Mouse (Mus musculus): ENCODE results near the gene Tbc1d12.
"Not testable (repeated sequence)": the region's sequence is repeated elsewhere in the genome, so short reads cannot be mapped to it uniquely, and the experiment has no call there.

Tbc1d12 gene

GRCm38 (mm10) chr19:38836438-38837170, at the start of gene Tbc1d12:
TSS of gene Tbc1d12 (plus strand) at chr19:38836579.
- DNase-seq (ENCODE audit: low spot score), result peak; percentile 83

GRCm38 (mm10) chr19:38787756-38788155, 48.6 kb upstream of the Tbc1d12 start:
- DNase-seq (ENCODE audit: low spot score), result no peak

GRCm38 (mm10) chr19:38793563-38794045, 42.8 kb upstream of the Tbc1d12 start:
- no peak for DNase-seq (ENCODE audit: low spot score)

DNA sequence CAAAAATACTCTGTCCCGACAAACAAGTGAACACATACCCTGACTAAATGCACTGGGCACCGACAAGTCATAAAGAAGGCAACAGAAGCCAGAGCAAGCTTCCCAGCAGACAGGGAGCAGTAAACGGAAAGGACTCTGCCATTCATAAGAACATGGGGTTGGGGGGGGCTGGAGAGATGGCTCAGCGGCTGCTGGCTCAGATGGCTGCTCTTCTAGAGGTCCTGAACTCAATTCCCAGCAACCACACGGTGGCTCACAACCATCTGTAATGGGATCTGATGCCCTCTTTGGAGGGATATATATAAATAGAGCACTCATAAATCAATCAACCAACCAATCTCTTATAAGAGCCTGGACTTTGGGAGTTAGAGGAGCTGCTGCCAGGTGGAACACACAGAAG, 39.8 kb upstream of the Tbc1d12 start:
- DNase-seq (ENCODE audit: low spot score), result no peak

GRCm38 (mm10) chr19:38798291-38798690, 38.1 kb upstream of the Tbc1d12 start:
- DNase-seq (ENCODE audit: low spot score), result no peak

DNA sequence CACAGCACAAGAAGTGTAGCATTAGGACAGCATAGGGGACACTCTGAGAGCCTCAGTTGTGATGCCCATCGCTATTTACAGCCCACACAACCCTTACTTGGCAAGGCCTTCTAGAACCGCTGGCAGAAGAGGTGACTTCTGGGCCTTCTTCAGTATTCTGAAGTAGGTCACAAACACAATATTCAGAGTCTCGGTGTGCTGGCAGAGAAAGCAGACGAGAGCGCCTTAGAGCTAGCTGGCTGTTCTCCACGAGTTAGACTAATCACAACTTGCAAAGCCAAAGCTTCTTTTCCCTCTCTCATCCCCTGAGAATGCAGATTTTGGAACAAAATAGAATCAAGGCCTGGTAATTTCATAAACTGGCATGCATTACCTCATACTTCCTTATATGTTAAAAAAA, 37.6 kb upstream of the Tbc1d12 start:
- DNase-seq (ENCODE audit: low spot score), result no peak

- peak; percentile 22 for DNase-seq (ENCODE audit: low spot score)
Observed at GRCm38 (mm10) chr19:38818191-38818590, 18.2 kb upstream of the Tbc1d12 start.

DNA sequence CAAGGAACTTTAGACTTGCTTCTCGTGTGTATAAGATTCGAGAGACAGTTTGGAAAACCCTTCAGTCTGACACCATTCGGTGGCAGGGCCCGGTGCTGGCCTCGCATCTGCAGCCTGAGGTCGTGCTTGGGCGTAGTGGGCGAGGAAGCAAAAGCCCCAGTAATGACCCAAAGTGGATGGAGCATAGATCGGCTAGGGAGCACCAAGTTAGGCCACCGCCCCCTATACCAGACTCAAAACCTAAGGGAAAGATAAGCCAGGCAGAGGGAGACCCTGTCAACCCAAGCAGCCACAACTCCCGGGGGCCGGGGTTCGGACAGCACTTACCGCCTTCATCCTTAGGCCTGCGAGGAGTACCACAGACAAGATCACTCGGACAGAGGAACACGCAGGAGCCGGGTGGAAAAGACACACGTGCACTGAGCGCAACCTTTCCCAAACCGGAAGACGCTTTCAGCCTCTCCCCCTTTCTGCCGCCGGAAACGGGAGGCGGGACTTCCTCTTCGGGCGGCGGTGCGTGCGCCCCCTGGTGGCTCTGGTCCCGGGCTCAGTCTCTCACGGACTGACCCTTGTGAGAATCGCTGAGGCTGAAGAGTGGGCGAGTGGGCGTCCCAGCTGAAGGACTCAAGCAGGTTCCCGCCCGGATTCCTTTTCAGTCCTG, 17.5 kb upstream of the Tbc1d12 start, which contains the start of gene Noc3l:
Gene Noc3l (minus strand): TSS at position 472 of the 661 bp plus-strand sequence.
- DNase-seq (ENCODE audit: low spot score), result peak; percentile 78

DNA sequence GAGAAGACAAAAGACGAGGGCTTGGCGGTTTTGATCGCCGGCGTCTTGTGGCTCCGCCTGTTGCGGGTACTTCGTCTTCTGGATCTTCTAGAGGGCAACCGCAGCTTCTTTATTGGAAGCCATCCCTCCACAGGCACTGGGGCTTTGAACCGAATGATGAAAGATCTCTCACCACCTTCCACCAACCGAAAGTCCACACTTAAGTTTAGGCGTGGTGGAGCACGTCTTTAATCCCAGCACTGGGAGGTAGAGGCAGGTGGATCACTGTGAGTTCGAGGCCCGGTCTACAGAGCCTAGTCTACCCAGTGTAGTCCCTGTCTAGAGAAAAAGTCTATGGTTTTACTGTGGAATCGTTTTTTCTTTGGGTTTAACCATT, 17.0 kb upstream of the Tbc1d12 start:
- DNase-seq (ENCODE audit: low spot score), result no peak

DNA sequence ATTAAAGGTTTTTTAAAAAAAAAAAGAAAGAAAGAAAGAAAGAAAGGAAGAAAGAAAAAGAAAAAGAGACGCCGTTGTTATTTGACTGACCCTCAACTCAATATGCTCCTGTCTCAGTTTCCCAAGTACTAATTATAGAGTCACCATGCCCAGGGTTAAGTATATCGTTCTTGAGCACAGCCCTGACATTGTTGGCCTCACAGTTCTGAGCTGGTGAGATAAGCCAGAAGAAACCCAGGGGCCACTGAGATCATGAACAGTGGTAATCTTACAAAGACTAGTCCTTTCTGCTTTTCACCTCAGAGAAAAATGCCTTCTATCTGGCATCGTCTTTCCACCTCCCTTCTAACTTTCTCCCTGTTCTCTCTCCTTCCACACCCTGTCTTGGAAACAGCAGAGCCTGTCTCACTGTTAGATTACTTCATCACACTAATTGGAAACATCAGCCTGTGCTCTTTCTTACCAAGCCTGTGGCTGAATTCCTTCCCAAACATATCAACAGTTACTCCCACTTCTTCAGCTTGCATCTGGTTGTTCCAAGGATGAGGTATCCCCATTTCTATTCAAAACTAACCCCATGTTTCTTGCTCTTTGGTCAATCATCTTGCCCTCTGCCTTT, 16.1 kb upstream of the Tbc1d12 start:
- no peak for DNase-seq (ENCODE audit: low spot score)

DNA sequence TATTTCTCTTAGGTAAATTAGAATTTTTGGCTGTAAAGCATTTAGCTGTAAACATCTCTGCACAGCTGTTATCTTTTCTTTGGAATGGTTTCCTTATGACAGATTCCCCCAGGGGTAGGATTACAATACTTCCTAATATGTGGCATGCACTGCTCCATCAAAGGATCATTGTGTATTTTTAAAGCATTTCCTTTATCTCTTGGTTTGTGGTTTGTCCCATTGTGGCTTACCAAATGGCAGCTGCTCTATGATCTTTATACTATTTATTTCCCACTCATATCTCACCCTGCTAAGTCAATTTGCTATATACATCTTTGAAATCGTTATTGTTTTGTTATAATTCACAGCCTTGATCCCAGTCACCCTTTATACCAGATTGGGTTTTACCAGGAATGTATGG, 3.2 kb upstream of the Tbc1d12 start:
- DNase-seq (ENCODE audit: low spot score), result no peak

DNA sequence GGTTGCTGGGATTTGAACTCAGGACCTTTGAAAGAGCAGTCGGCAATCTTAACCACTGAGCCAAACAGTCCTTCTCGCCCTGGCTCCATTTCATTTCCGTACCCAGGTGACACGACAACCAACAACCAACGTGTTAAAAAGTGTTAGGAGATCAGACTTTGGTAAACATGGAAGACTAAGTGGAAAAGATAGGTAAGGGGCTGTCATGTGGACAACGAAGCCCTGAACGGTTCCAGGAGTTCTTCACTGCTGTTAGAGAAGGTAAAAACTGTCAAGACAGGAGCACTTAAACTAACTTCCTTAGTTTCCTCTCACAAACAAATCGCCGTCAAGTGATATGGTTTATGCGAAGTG, 318 bp upstream of the Tbc1d12 start:
- DNase-seq (ENCODE audit: low spot score), result no peak

- DNase-seq (ENCODE audit: low spot score), result peak; percentile 72
Observed at GRCm38 (mm10) chr19:38837171-38837641, 827 bp downstream of the Tbc1d12 start.

DNA sequence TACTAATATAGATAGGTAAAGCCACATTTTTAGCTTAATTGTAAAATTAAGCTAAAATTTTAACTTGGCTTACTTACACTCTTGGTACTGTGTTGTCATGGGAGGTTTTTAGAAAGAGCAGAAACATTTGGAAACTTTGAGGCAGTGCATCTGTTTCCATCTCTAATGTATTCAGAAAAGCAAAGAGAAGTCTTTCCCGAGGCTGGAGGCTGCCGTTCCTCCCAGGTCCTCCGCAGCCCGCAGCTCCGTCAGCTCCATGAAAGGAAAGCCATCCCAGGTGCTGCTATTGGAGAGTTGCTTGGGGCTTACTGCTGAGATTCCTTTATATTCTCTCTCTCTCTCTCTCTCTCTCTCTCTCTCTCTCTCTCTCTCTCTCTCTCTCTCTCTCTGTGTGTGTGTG, 8.4 kb downstream of the Tbc1d12 start:
- no peak for DNase-seq (ENCODE audit: low spot score)

DNA sequence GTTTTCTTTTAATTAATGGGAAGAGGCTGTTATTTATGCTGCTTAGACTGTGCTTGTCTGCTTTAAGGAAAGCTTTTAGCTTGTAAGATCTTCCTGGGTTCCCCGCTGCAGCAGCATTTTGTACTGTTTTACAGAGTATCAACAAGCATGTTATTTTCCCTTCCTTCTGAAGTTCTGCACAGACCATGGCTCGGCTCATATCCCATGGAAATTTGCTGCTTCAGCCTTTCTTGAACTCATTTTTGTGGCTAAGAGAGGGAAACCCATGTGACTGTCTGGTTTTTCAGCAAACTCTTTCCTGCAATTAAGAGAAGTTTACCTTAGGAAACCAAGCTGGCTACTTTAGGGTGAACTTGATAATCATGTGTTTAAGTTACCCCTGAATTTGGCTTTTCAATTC, 10.0 kb downstream of the Tbc1d12 start:
- no peak for DNase-seq (ENCODE audit: low spot score)

- no peak for DNase-seq (ENCODE audit: low spot score)
Observed at GRCm38 (mm10) chr19:38858224-38858623, 21.8 kb downstream of the Tbc1d12 start.

- no peak for DNase-seq (ENCODE audit: low spot score)
Observed at GRCm38 (mm10) chr19:38862523-38862922, 26.1 kb downstream of the Tbc1d12 start.

DNA sequence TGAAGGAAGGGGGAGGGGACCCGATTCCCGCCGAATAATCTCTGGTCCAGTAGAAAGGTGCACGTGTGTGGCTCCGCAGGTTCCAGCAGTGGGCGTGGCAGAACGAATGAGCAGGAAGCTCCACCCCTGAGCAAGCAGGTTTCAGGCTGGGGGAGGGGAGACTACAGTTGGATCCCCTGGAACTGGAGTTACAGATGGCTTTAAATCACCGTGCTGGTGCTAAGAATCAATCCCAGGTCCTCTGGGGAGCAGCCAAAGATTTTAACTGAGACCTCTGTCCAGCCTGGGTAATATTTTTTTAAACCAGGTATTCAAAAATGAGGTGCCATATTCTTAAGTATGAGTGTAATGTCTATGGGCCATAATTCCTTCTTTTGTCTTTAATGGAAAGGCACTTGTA, 38.4 kb downstream of the Tbc1d12 start:
- DNase-seq (ENCODE audit: low spot score), result not testable (repeated sequence)

DNA sequence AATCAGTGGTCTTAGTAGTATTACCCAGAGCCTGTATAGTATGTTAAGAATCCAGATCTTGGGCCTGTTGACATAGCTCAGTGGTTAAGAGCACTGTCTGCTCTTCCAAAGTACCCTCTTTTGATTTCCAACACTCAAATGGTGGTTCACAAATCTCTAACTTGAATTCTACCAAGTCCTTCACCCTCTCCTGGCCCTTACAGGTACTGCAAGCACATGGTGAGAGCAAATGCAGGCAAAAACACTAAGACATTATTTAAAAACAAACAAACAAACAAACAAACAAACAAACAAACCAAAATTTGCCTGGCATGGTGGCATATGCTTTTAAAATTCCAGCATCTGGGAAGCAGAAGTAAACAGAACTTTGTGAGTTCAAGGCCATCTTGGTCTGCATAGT, 43.9 kb downstream of the Tbc1d12 start:
- no peak for DNase-seq (ENCODE audit: low spot score)

DNA sequence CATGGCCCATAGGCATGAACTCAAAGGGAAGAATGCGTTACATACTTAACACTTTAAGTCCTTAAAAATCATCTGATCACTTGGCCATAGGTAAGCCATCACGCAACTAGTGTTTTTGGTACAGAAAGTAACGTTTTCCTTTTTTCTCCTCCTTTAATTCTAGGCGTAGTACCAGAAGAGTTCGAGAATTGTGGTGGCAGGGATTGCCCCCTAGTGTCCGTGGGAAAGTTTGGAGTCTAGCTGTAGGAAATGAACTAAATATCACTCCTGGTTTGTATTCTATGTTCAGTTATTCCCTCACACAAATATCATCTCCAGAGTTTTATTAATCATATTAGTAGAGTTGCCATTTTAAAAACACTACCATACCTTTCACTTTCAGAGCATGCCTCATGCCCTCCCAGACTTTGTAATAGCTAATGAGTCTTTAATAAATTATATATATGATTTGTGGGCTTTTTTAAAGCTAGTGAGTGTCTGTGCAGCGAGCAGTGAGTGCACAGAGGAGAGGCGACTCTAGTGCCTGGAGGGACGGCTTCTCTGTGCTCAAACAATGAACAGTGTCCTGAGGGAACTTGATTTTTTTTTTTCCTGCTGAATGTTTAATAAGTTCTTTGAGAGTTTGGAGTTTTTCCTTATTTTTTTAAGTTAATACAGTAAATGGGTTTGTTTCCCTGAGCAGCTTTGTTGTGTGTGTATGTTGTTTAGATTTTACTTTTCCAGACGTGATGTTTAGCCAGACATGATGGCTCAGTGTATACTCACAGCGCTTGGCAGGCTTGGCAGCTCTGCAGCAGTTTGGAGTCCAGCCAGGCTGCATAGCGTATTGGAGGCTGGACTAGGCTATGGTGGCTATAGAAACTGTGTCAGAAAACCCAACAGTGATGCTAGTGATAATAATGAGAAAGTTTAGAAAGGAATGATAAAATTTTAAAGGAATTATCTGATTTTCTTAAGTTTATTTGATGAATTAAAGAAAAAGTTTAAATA, 65.1 kb downstream of the Tbc1d12 start:
- DNase-seq (ENCODE audit: low spot score), result peak; percentile 45

GRCm38 (mm10) chr19:38902501-38902900, 66.1 kb downstream of the Tbc1d12 start:
- no peak for DNase-seq (ENCODE audit: low spot score)

DNA sequence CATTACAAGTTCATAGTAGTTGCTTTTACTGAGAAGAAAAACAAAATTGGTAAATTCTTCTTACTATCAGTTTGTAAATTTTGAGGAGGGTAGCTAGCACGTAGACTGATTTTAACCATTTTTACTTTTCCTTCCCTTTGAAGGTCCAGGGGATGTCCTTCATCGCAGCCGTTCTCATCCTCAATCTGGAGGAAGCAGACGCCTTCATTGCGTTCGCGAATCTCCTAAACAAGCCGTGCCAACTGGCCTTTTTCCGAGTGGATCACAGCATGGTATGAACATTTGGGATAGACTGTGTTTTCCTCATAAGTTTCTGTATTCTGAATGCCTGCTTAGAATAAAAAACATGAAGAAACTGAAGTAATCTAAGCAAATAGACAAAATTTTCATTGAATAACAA, 77.4 kb downstream of the Tbc1d12 start:
- no peak for DNase-seq (ENCODE audit: low spot score)

Measured in MN1 (cell line).